Mouse (Mus musculus) lung, postnatal 0 days (tissue): Measurements from ENCODE around the gene Mcidas. TPM values are rescaled to one million over a fixed set of nuclear protein-coding genes. Genes with fewer than 3 reads are reported as not detected.

ENCODE experiments used
- ATAC-seq: fragments of 200-750 bp; cut with Nextera tagmentation; 2 replicates; pipeline ENCODE4 v1.8.0; 2017; ENCODE audit warnings: moderate library complexity
- DNase-seq: peaks from one replicate; pipeline ENCODE4 v3.0.0-alpha.2; 2016; ENCODE audit warnings: low spot score
- H3K27ac ChIP-seq: fragments of 300-500 bp; sonication (generic); 2 replicates; pipeline ENCODE4 v1.5.1; 2014; ENCODE audit warnings: antibody characterized with exemption, mild to moderate bottlenecking, low read length, mixed read lengths
- H3K27me3 ChIP-seq: fragments of 300-500 bp; sonication (generic); replicated peaks from 2 replicates; pipeline ENCODE4 v1.6.1; 2014; ENCODE audit warnings: low read length, mixed read lengths; ENCODE audit not compliant: insufficient read depth
- H3K36me3 ChIP-seq: fragments of 300-500 bp; sonication (generic); 2 replicates; pipeline ENCODE4 v1.6.1; 2014; ENCODE audit warnings: low read length, mixed read lengths; ENCODE audit not compliant: insufficient read depth
- H3K4me1 ChIP-seq: fragments of 300-500 bp; sonication (generic); 2 replicates; pipeline ENCODE4 v1.6.1; 2014; ENCODE audit warnings: antibody characterized with exemption, low read depth, low read length, mixed read lengths; ENCODE audit not compliant: insufficient read depth
- H3K4me2 ChIP-seq: fragments of 300-500 bp; sonication (generic); replicated peaks from 2 replicates; pipeline ENCODE4 v1.6.1; 2014; ENCODE audit warnings: low read depth, mild to moderate bottlenecking, low read length, moderate library complexity, mixed read lengths
- H3K4me3 ChIP-seq: fragments of 300-500 bp; sonication (generic); 2 replicates; pipeline ENCODE4 v1.5.1; 2014; ENCODE audit warnings: low read depth, low read length
- H3K9ac ChIP-seq: fragments of 300-500 bp; sonication (generic); replicated peaks from 2 replicates; pipeline ENCODE4 v1.6.1; 2014; ENCODE audit warnings: low read depth, mild to moderate bottlenecking
- H3K9me3 ChIP-seq: fragments of 300-500 bp; sonication (generic); 2 replicates; pipeline ENCODE4 v1.6.1; 2016; ENCODE audit warnings: low read length, mixed read lengths
- CTCF ChIP-seq: IDR thresholded peaks from 2 replicates; pipeline ENCODE4 v1.5.1; 2016; ENCODE audit warnings: antibody characterized with exemption, mild to moderate bottlenecking
- EP300 ChIP-seq: IDR thresholded peaks from 2 replicates; pipeline ENCODE4 v1.6.1; 2016; ENCODE audit warnings: antibody characterized with exemption, mild to moderate bottlenecking, control low read depth
- WGBS: fragments of 180-500 bp; shearing (Covaris S2); extraction: QIAGEN DNeasy Blood & Tissue Kit; methylation state at CpG from one replicate; pipeline ENCODE4 v1.1.7; 2014; 5-methylcytosine and 5-hydroxymethylcytosine counted together
- polyA plus RNA-seq: library from polyadenylated mRNA; unstranded; fragments of >200 nt; fragmentation: Nextera tagmentation; extraction: Ambion mirVana; gene quantifications from 2 replicates; pipeline ENCODE4 v1.2.1, GENCODE M21; 2015

Mcidas gene
- polyA plus RNA-seq, 1 experiment from 2014 or later, result 1.1 TPM

DNA sequence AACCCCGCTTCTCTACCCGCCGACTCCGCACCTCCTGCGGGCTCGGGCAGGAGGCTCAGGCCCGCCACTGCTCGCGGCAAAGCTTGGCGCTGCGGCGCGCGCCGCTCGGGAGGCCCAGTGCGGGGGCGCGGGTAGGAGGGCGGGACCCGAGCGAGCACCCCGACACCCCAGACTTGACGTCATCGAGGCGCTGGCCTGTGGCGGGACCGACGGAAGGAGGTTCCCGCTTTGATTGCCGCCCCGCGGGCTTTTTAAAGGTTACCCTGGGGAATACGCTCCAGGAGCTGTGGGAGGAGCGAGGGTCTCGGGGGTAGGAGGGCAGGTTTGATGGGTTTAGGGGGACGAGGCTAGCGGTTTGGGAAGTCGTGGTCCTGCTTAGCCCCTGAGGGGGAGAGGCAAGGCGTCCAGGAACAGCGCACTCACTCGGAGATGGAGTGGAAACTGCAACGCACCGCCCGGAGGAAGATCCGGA is 41.3 kb downstream of the Mcidas start, which contains the start of gene Cdc20b:
TSS of gene Cdc20b (plus strand) at position 162 of the 472 bp plus-strand sequence.
- DNase-seq (peak; percentile 59), ATAC-seq (peak; percentile 61)
- Histone ChIP-seq H3K4me2 (peak within 1 kb of the TSS; percentile 84), H3K4me1 (peaks cover 12% of the 10 kb centered on the region; the same call in 1 of the 2 replicates), H3K27ac (no peak within 1 kb of the TSS), H3K27me3 (peaks cover 28% of the 10 kb centered on the region), H3K9me3 (no peaks in the 10 kb centered on the region), H3K4me3 (peak within 1 kb of the TSS; percentile 48), H3K36me3 (no peaks in the 10 kb centered on the region), H3K9ac (no peak within 1 kb of the TSS)
- WGBS, result 2% methylated on average over 46 of the region's 46 CpGs
- TF ChIP-seq EP300, result no peak
- TF ChIP-seq CTCF, result no peak

- ATAC-seq, result peak; percentile 91
- peak overlapping the region; percentile 84; the same call in 1 of the 2 replicates for H3K4me2 ChIP-seq
- TF ChIP-seq CTCF, result peak; percentile 94
- TF ChIP-seq EP300, result no peak
- no peak overlapping the region for H3K9ac ChIP-seq
- 0 out of 2 replicates have a peak overlapping the region, but pooled peaks have one; percentile 48 for H3K4me3 ChIP-seq
- H3K9me3 ChIP-seq, result no peaks in the 10 kb centered on the region
- WGBS, result under 1% methylated on average over 4 of the region's 4 CpGs
- H3K36me3 ChIP-seq, result no peaks in the 10 kb centered on the region
- H3K27me3 ChIP-seq, result peaks cover 28% of the 10 kb centered on the region
- H3K27ac ChIP-seq, result no peak overlapping the region
- peak; percentile 96 for DNase-seq
- H3K4me1 ChIP-seq, result peaks cover 12% of the 10 kb centered on the region; the same call in 1 of the 2 replicates
Observed at GRCm38 (mm10) chr13:113035852-113036251, 42.2 kb downstream of the Mcidas start.

- WGBS, result 23% methylated on average over 3 of the region's 3 CpGs
- ATAC-seq, result no peak
- H3K4me3 ChIP-seq, result peak overlapping the region; percentile 64; the same call in 1 of the 2 replicates
- peak overlapping the region; percentile 64 for H3K4me2 ChIP-seq
- no peaks in the 10 kb centered on the region for H3K27me3 ChIP-seq
- H3K27ac ChIP-seq, result no peak overlapping the region
- TF ChIP-seq EP300 (no peak), CTCF (no peak)
- no peaks in the 10 kb centered on the region for H3K36me3 ChIP-seq
- 0 out of 2 replicates have a peak, but pooled peaks cover 6% of the 10 kb centered on the region for H3K4me1 ChIP-seq
- no peaks in the 10 kb centered on the region for H3K9me3 ChIP-seq
- no peak for DNase-seq
- no peak overlapping the region for H3K9ac ChIP-seq
Observed at GRCm38 (mm10) chr13:113044876-113045275, 51.2 kb downstream of the Mcidas start.

GRCm38 (mm10) chr13:113045458-113046110 is 51.9 kb downstream of the Mcidas start:
- peak overlapping the region; percentile 81 for H3K27ac ChIP-seq
- ATAC-seq (no peak), DNase-seq (peak; percentile 46)
- H3K4me1 ChIP-seq, result 0 out of 2 replicates have a peak, but pooled peaks cover 6% of the 10 kb centered on the region
- 4% methylated on average over 18 of the region's 18 CpGs for WGBS
- no peaks in the 10 kb centered on the region for H3K27me3 ChIP-seq
- H3K9me3 ChIP-seq, result no peaks in the 10 kb centered on the region
- peak overlapping the region; percentile 43 for H3K9ac ChIP-seq
- H3K4me2 ChIP-seq, result peak overlapping the region; percentile 64
- no peak for TF ChIP-seq EP300
- no peak for TF ChIP-seq CTCF
- H3K36me3 ChIP-seq, result no peaks in the 10 kb centered on the region
- H3K4me3 ChIP-seq, result peak overlapping the region; percentile 64

GRCm38 (mm10) chr13:113046211-113046883 is 52.7 kb downstream of the Mcidas start, which contains the start of gene Gpx8:
TSS of gene Gpx8 (minus strand) at chr13:113046410.
- H3K27me3 ChIP-seq, result no peaks in the 10 kb centered on the region
- H3K27ac ChIP-seq, result peak within 1 kb of the TSS; percentile 81
- 5% methylated on average over 21 of the region's 21 CpGs for WGBS
- peak within 1 kb of the TSS; percentile 43 for H3K9ac ChIP-seq
- no peaks in the 10 kb centered on the region for H3K9me3 ChIP-seq
- ATAC-seq (peak; percentile 93), DNase-seq (peak; percentile 88)
- TF ChIP-seq EP300 (peak; percentile 50), CTCF (peak; percentile 73)
- peak within 1 kb of the TSS; percentile 64 for H3K4me3 ChIP-seq
- H3K36me3 ChIP-seq, result no peaks in the 10 kb centered on the region
- 0 out of 2 replicates have a peak, but pooled peaks cover 6% of the 10 kb centered on the region for H3K4me1 ChIP-seq
- peak within 1 kb of the TSS; percentile 64 for H3K4me2 ChIP-seq

- H3K4me2 ChIP-seq, result no peak overlapping the region
- no peak for ATAC-seq
- no peak overlapping the region for H3K4me3 ChIP-seq
Observed at GRCm38 (mm10) chr13:113047018-113047417, 53.4 kb downstream of the Mcidas start.

More at GRCm38 (mm10) chr13:113047018-113047417, 53.4 kb downstream of the Mcidas start:
- no peaks in the 10 kb centered on the region for H3K27me3 ChIP-seq
- TF ChIP-seq EP300, result no peak
- TF ChIP-seq CTCF, result no peak
- no peaks in the 10 kb centered on the region for H3K36me3 ChIP-seq
- H3K27ac ChIP-seq, result no peak overlapping the region
- no peaks in the 10 kb centered on the region for H3K9me3 ChIP-seq
- no peak overlapping the region for H3K9ac ChIP-seq
- 0 out of 2 replicates have a peak, but pooled peaks cover 6% of the 10 kb centered on the region for H3K4me1 ChIP-seq
- no peak for DNase-seq
